Mouse (Mus musculus): ENCODE measurements around the gene Timp4.

DNA sequence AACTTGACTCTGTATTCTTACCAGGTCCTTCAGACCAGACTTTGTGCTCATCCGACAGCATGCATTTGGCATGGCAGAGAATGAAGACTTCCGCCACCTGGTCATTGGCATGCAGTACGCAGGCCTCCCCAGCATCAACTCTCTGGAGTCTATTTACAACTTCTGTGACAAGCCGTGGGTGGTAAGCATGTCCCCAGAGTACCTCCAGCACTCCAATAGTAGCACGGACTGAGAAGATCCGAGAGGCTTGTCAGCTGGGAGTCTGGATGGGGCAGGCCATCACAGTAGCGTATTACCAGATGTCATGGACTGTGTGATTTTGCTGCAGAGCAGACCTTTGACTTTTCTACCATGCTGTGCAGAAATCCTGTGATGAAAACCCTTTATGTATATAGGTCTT is 12.7 kb downstream of the Timp4 start:
- no peak for TF ChIP-seq CTCF (IDR thresholded peaks at IDR 0.05; ENCODE audit: borderline replicate concordance, control insufficient read depth, extremely low read depth, insufficient read depth, low read length, poor library complexity)
- no peak for TF ChIP-seq POLR2A (IDR thresholded peaks at IDR 0.05; ENCODE audit: control insufficient read depth, extremely low read depth, insufficient read depth, low read length, poor library complexity)
